Mouse (Mus musculus): Measurements from ENCODE around the gene Klhl2. TPM values are rescaled to one million over a fixed set of nuclear protein-coding genes. Genes with fewer than 3 reads are reported as not detected.

Gene Klhl2
- total RNA-seq, 2 experiments from 2014 or later, result 18.2 to 24.2 TPM

- peak in 1 of 2 experiments; percentile 37 for DNase-seq
Measured at GRCm38 (mm10) chr8:64691591-64692401, 158.0 kb downstream of the Klhl2 start.

- no peak for DNase-seq
Measured at GRCm38 (mm10) chr8:64690845-64691244, 159.0 kb downstream of the Klhl2 start.

GRCm38 (mm10) chr8:64690306-64690705 is 159.5 kb downstream of the Klhl2 start:
- DNase-seq, result no peak

Other genes with a start within 250 kb of the Klhl2 start
- gene Cpe, start 157.0 kb downstream of the Klhl2 start, total RNA-seq (2021), result 100 to 1,000 TPM; 259 to 260 TPM
- gene Msmo1, start 116.2 kb downstream of the Klhl2 start, total RNA-seq (2021), result 1 to 10 TPM; 7.9 TPM
- 10 to 100 TPM; 23.9 to 27.7 TPM for gene Tmem192, start 97.2 kb upstream of the Klhl2 start, total RNA-seq (2021)
- not detected for gene Trim75, start 137.8 kb upstream of the Klhl2 start, total RNA-seq (2021)
- gene Trim61, start 168.5 kb upstream of the Klhl2 start, total RNA-seq (2021), result not detected
- not detected for gene Trim60, start 168.6 kb upstream of the Klhl2 start, total RNA-seq (2021)
- not detected for gene Apela, start 187.3 kb upstream of the Klhl2 start, total RNA-seq (2021)
- gene Gm10663, start 225.0 kb upstream of the Klhl2 start, total RNA-seq (2021), result not detected